Mouse (Mus musculus) kidney, postnatal 0 days (tissue): ENCODE measurements around the gene Maco1. TPM values are rescaled to one million over a fixed set of nuclear protein-coding genes. Genes with fewer than 3 reads are reported as not detected.

Experiments
- ATAC-seq: fragments of 200-750 bp; cut with Nextera tagmentation; replicated peaks from 2 replicates; pipeline ENCODE4 v1.8.0; 2017; ENCODE audit warnings: low read depth, moderate number of reproducible peaks, moderate TSS enrichment, moderate library complexity; ENCODE audit not compliant: low FRiP score
- DNase-seq: peaks from one replicate; pipeline ENCODE4 v3.0.0-alpha.2; 2016; ENCODE audit warnings: low spot score
- H3K27ac ChIP-seq: fragments of 300-500 bp; sonication (generic); 2 replicates; pipeline ENCODE4 v1.5.1; 2014; ENCODE audit warnings: mild to moderate bottlenecking
- H3K27me3 ChIP-seq: fragments of 300-500 bp; sonication (generic); 2 replicates; pipeline ENCODE4 v1.6.1; 2014; ENCODE audit warnings: low read length, mixed read lengths; ENCODE audit not compliant: insufficient read depth
- H3K36me3 ChIP-seq: fragments of 300-500 bp; sonication (generic); 2 replicates; pipeline ENCODE4 v1.6.1; 2014; ENCODE audit warnings: low read length, mixed read lengths; ENCODE audit not compliant: insufficient read depth
- H3K4me1 ChIP-seq: fragments of 300-500 bp; sonication (generic); replicated peaks from 2 replicates; pipeline ENCODE4 v1.6.1; 2014; ENCODE audit warnings: antibody characterized with exemption, low read length, mixed read lengths; ENCODE audit not compliant: insufficient read depth
- H3K4me2 ChIP-seq: fragments of 300-500 bp; sonication (generic); 2 replicates; pipeline ENCODE4 v1.6.1; 2014; ENCODE audit warnings: mild to moderate bottlenecking, low read length, moderate library complexity, mixed read lengths
- H3K4me3 ChIP-seq: fragments of 300-500 bp; sonication (generic); replicated peaks from 2 replicates; pipeline ENCODE4 v1.5.1; 2014; ENCODE audit warnings: low read depth, low read length
- H3K9ac ChIP-seq: fragments of 300-500 bp; sonication (generic); 2 replicates; pipeline ENCODE4 v1.6.1; 2014; ENCODE audit warnings: low read depth, low read length
- H3K9me3 ChIP-seq: fragments of 300-500 bp; sonication (generic); replicated peaks from 2 replicates; pipeline ENCODE4 v1.6.1; 2016; ENCODE audit warnings: low read length, inconsistent platforms, mixed read lengths
- CTCF ChIP-seq: IDR thresholded peaks from 2 replicates; pipeline ENCODE4 v1.5.1; 2016; ENCODE audit warnings: antibody characterized with exemption, low read depth, mild to moderate bottlenecking, moderate library complexity
- WGBS: fragments of 180-500 bp; shearing (Covaris S2); extraction: QIAGEN DNeasy Blood & Tissue Kit; methylation state at CpG from one replicate; pipeline ENCODE4 v1.1.7; 2014; 5-methylcytosine and 5-hydroxymethylcytosine counted together
- polyA plus RNA-seq: library from polyadenylated mRNA; unstranded; fragments of >200 nt; fragmentation: Nextera tagmentation; extraction: Ambion mirVana; gene quantifications from 2 replicates; pipeline ENCODE4 v1.2.1, GENCODE M21; 2015

The Maco1 gene
- polyA plus RNA-seq, 1 experiment from 2014 or later = 32.4 TPM

- peak overlapping the region; percentile 85 for H3K9ac ChIP-seq
- ATAC-seq (no peak), DNase-seq (no peak)
- peak overlapping the region; percentile 67 for H3K4me3 ChIP-seq
- peaks cover 23% of the 10 kb centered on the region for H3K4me1 ChIP-seq
- H3K27ac ChIP-seq = peak overlapping the region; percentile 62; the same call in 1 of the 2 replicates
- WGBS = 11% methylated on average over 21 of the region's 21 CpGs
- no peaks in the 10 kb centered on the region for H3K27me3 ChIP-seq
- TF ChIP-seq CTCF = no peak
- peak overlapping the region; percentile 94 for H3K4me2 ChIP-seq
- no peaks in the 10 kb centered on the region for H3K9me3 ChIP-seq
- H3K36me3 ChIP-seq = no peaks in the 10 kb centered on the region
Observed at GRCm38 (mm10) chr4:134768226-134768888, 84.8 kb downstream of the Maco1 start.

DNA sequence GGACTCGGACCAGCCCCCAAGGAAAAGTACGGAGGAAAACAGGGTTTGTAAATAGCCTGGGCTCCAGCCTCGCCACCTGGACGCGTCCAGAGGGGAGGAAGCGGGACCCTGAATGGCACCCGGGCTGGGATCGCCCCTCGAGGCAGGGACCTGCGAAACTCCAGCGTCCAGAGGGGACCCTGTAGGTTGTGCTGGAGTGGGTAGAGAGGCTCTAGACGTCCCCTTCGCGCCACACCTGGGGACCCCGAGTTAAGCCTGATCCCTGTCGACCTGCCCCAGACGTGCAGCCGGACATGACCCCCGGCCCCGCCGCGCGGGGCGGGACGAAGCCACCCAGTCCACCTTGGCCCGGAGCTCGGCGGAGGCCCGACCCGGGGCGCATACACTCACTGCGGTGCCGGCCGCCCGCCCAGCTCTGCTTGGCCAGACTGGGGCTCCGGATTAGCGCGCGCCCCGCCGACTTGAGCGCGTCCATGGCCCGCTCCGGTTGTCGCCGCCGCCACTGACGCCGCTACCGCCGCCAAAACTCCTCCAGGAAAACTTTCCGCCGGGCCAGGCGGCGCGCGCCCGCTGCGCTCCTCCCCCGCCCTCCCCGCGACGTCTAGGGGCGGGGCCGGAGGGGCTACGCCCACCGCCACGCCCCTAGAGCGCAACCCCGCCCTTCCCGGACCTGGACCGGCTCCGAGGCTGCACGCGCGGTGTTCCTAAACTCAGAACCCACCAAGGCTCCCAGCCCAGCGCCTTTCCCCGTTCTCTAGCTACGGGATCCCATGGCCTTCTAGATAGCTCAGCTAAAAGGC lies 85.5 kb downstream of the Maco1 start, which contains the start of gene Ldlrap1:
Gene Ldlrap1 (minus strand): TSS at position 599 of the 800 bp plus-strand sequence.
- peak; percentile 74 for ATAC-seq
- H3K4me1 ChIP-seq = peaks cover 23% of the 10 kb centered on the region

DNA sequence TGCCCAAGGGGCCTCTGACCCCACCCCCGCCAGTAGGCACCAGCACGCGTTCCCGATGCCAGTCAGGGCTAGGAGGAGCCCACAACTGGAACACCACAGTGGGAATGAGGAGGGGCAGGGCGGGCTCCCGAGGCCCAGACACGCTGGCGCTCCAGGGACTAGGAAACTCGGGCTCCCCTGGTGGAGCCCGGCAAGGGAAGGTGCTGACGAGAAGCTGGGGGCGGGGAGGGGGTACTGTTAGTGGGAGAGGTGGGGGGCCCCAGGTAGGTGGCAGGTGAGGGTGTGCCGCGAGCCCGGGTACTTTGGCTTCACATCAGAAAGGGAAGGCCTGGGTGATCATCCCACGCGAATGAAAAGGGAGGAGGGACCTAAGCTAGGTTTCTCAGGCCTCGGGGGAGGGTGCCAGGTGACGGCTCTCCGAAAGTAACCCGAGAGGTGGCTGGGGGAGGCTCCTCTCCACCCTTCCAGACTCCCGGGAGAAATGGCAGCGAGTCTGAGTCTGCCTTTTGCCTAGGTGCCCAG lies 86.2 kb downstream of the Maco1 start:
- Histone ChIP-seq H3K4me1 (peaks cover 23% of the 10 kb centered on the region), H3K36me3 (no peaks in the 10 kb centered on the region), H3K27ac (peak overlapping the region; percentile 62), H3K4me2 (peak overlapping the region; percentile 94), H3K4me3 (peak overlapping the region; percentile 67), H3K9ac (peak overlapping the region; percentile 85), H3K9me3 (no peaks in the 10 kb centered on the region), H3K27me3 (no peaks in the 10 kb centered on the region)
- TF ChIP-seq CTCF = no peak
- DNase-seq (peak; percentile 69), ATAC-seq (peak; percentile 29)
- WGBS = 1% methylated on average over 23 of the region's 23 CpGs

More for the DNA sequence above, 85.5 kb downstream of the Maco1 start, which contains the start of gene Ldlrap1:
- Histone ChIP-seq H3K27ac (peak within 1 kb of the TSS; percentile 62), H3K27me3 (no peaks in the 10 kb centered on the region), H3K9ac (peak within 1 kb of the TSS; percentile 85), H3K4me3 (peak within 1 kb of the TSS; percentile 67), H3K4me2 (peak within 1 kb of the TSS; percentile 94), H3K9me3 (no peaks in the 10 kb centered on the region), H3K36me3 (no peaks in the 10 kb centered on the region)
- no peak for TF ChIP-seq CTCF
- peak; percentile 83 for DNase-seq
- under 1% methylated on average over 73 of the region's 80 CpGs for WGBS

- no peak for TF ChIP-seq CTCF
- H3K9me3 ChIP-seq = no peaks in the 10 kb centered on the region
- ATAC-seq = no peak
- peak overlapping the region; percentile 67 for H3K4me3 ChIP-seq
- WGBS = 33% methylated on average over 6 of the region's 6 CpGs
- H3K27ac ChIP-seq = peak overlapping the region; percentile 62; the same call in 1 of the 2 replicates
- H3K9ac ChIP-seq = peak overlapping the region; percentile 85
- H3K27me3 ChIP-seq = no peaks in the 10 kb centered on the region
- H3K4me1 ChIP-seq = peaks cover 23% of the 10 kb centered on the region
- no peaks in the 10 kb centered on the region for H3K36me3 ChIP-seq
- peak overlapping the region; percentile 94 for H3K4me2 ChIP-seq
- DNase-seq = no peak
Observed at GRCm38 (mm10) chr4:134766277-134766676, 86.9 kb downstream of the Maco1 start.

DNA sequence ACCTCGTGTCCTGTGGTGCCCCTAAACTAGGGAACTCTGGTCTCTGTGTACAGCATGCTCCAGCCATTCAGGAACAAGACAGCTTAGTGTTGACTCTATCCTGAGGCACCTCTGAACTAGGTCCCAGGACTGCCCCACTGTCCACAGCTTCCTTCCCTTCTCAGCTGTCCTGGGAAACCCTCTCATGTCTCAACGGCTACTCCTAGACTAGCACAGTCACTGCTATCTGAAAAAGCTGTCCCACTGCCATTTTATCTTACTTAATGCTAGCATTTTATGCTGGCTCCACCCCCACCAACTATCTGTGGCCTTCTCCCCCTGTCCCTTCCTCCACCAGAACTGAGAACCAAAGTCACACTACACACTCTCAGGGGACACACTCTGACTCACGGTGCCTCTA lies 88.8 kb downstream of the Maco1 start:
- ATAC-seq (no peak), DNase-seq (no peak)
- Histone ChIP-seq H3K4me3 (no peak overlapping the region), H3K9ac (no peak overlapping the region), H3K27ac (no peak overlapping the region), H3K27me3 (no peaks in the 10 kb centered on the region), H3K36me3 (no peaks in the 10 kb centered on the region), H3K9me3 (no peaks in the 10 kb centered on the region), H3K4me1 (peaks cover 36% of the 10 kb centered on the region), H3K4me2 (no peak overlapping the region)
- 51% methylated on average over 3 of the region's 3 CpGs for WGBS
- TF ChIP-seq CTCF = no peak

- Histone ChIP-seq H3K27ac (0 out of 2 replicates have a peak overlapping the region, but pooled peaks have one; percentile 47), H3K36me3 (no peaks in the 10 kb centered on the region), H3K4me1 (peaks cover 38% of the 10 kb centered on the region), H3K9ac (no peak overlapping the region), H3K9me3 (no peaks in the 10 kb centered on the region), H3K4me2 (no peak overlapping the region), H3K4me3 (no peak overlapping the region), H3K27me3 (no peaks in the 10 kb centered on the region)
- WGBS = 75% methylated on average over 6 of the region's 6 CpGs
- no peak for ATAC-seq
- DNase-seq = no peak
- no peak for TF ChIP-seq CTCF
Observed at GRCm38 (mm10) chr4:134762360-134762759, 90.8 kb downstream of the Maco1 start.
